Mouse (Mus musculus): ENCODE measurements around the gene Irf2. TPM values are rescaled to one million over a fixed set of nuclear protein-coding genes. Genes with fewer than 3 reads are reported as not detected.

Gene Irf2
- total RNA-seq, 1 experiment = 2.6 TPM

DNA sequence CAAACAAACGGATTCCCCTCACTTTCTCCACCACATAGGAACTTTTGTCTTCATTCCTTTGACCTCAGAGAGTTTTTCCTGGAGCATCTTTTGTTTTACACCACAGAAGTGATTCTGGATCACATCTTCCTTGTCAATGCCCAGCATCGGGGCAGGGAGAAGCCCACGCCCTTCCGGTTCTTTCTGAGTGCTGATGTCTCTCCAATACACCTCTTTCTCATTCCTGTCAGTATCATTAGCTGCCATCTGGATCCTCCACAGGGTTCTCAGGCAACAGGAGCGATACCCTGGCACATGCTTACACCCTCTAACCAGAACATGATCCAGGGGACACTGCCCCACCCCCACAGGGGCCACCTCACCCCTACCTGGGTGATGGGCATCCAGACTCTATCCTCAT is 20.8 kb upstream of the Irf2 start:
- TF ChIP-seq ZNF384 (IDR thresholded peaks at IDR 0.05; ENCODE audit: low read depth, low read length) (0 out of 2 replicates have a peak, but pooled peaks have one; percentile 5), ZC3H11A (IDR thresholded peaks at IDR 0.05; ENCODE audit: borderline replicate concordance, low read depth, low read length) (no peak)
- in situ Hi-C loops (cut with MboI; ENCODE audit: low sequenced_read_pairs in 2 of 2, unreplicated experiment in 2 of 2) = no loop called here
- Histone ChIP-seq H3K9me3 (ENCODE audit: control insufficient read depth, insufficient read depth, low read depth, low read length) (no peaks in the 10 kb centered on the region), H3K4me1 (ENCODE audit: control insufficient read depth in 2 of 2, insufficient read depth in 2 of 2, low read length in 2 of 2, poor library complexity in 1 of 2) (no peaks in the 10 kb centered on the region), H3K4me3 (ENCODE audit: insufficient read depth in 1 of 2, low read depth in 1 of 2, low read length in 2 of 2, poor library complexity in 1 of 2, severe bottlenecking in 1 of 2) (no peak overlapping the region), H3K9ac (ENCODE audit: insufficient read depth, low read depth, low read length, poor library complexity, severe bottlenecking) (no peak overlapping the region), H3K36me3 (ENCODE audit: control insufficient read depth, insufficient read depth, low read length, poor library complexity, severe bottlenecking) (no peaks in the 10 kb centered on the region), H3K27ac (ENCODE audit: insufficient read depth, low read depth, low read length, poor library complexity, severe bottlenecking) (no peak overlapping the region)
- no peak for DNase-seq (ENCODE audit: low read depth, low spot score)

DNA sequence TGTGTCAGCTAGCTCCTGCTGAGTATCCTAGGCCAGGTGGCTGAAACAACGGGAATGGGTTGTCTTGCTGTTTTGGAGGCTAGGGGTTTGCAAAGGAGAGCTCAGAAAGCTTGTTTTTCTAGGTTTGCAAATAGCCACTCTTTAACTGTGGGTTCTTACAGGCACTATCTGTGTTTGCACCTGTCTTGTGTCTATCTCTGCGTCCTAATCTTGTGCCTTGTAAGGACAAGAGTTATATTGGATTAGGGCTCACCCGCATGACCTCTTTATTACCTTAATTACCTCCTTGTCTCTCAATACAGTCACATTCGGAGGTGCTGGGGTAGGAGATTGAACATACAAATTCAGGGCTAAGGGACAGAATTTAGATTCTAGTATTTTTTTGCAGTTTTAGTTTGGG is 18.9 kb upstream of the Irf2 start:
- Histone ChIP-seq H3K9ac (ENCODE audit: insufficient read depth, low read depth, low read length, poor library complexity, severe bottlenecking) (no peak overlapping the region), H3K27ac (ENCODE audit: insufficient read depth, low read depth, low read length, poor library complexity, severe bottlenecking) (no peak overlapping the region), H3K36me3 (ENCODE audit: control insufficient read depth, insufficient read depth, low read length, poor library complexity, severe bottlenecking) (no peaks in the 10 kb centered on the region), H3K4me3 (ENCODE audit: insufficient read depth in 1 of 2, low read depth in 1 of 2, low read length in 2 of 2, poor library complexity in 1 of 2, severe bottlenecking in 1 of 2) (no peak overlapping the region), H3K4me1 (ENCODE audit: control insufficient read depth in 2 of 2, insufficient read depth in 2 of 2, low read length in 2 of 2, poor library complexity in 1 of 2) (no peaks in the 10 kb centered on the region), H3K9me3 (ENCODE audit: control insufficient read depth, insufficient read depth, low read depth, low read length) (no peaks in the 10 kb centered on the region)
- DNase-seq (ENCODE audit: low read depth, low spot score) = no peak
- TF ChIP-seq ZNF384 (IDR thresholded peaks at IDR 0.05; ENCODE audit: low read depth, low read length) (no peak), MAFK (IDR thresholded peaks at IDR 0.05; ENCODE audit: insufficient read depth, low read depth, low read length) (no peak), HCFC1 (IDR thresholded peaks at IDR 0.05; ENCODE audit: borderline replicate concordance, insufficient read depth, low read length) (no peak), CHD2 (IDR thresholded peaks at IDR 0.05; ENCODE audit: low read depth, low read length) (no peak), ZC3H11A (IDR thresholded peaks at IDR 0.05; ENCODE audit: borderline replicate concordance, low read depth, low read length) (no peak)
- in situ Hi-C loops (cut with MboI; ENCODE audit: low sequenced_read_pairs in 2 of 2, unreplicated experiment in 2 of 2) = no loop called here

- Histone ChIP-seq H3K36me3 (ENCODE audit: control insufficient read depth, insufficient read depth, low read length, poor library complexity, severe bottlenecking) (no peaks in the 10 kb centered on the region), H3K27ac (ENCODE audit: insufficient read depth, low read depth, low read length, poor library complexity, severe bottlenecking) (no peak overlapping the region), H3K9me3 (ENCODE audit: control insufficient read depth, insufficient read depth, low read depth, low read length) (no peaks in the 10 kb centered on the region), H3K9ac (ENCODE audit: insufficient read depth, low read depth, low read length, poor library complexity, severe bottlenecking) (no peak overlapping the region), H3K4me3 (ENCODE audit: insufficient read depth in 1 of 2, low read depth in 1 of 2, low read length in 2 of 2, poor library complexity in 1 of 2, severe bottlenecking in 1 of 2) (no peak overlapping the region), H3K4me1 (ENCODE audit: control insufficient read depth in 2 of 2, insufficient read depth in 2 of 2, low read length in 2 of 2, poor library complexity in 1 of 2) (no peaks in the 10 kb centered on the region)
- no peak for TF ChIP-seq ZC3H11A (IDR thresholded peaks at IDR 0.05; ENCODE audit: borderline replicate concordance, low read depth, low read length)
- TF ChIP-seq MAFK (IDR thresholded peaks at IDR 0.05; ENCODE audit: insufficient read depth, low read depth, low read length) = no peak
- TF ChIP-seq CHD2 (IDR thresholded peaks at IDR 0.05; ENCODE audit: low read depth, low read length) = no peak
- no peak for TF ChIP-seq HCFC1 (IDR thresholded peaks at IDR 0.05; ENCODE audit: borderline replicate concordance, insufficient read depth, low read length)
- no peak for TF ChIP-seq ZNF384 (IDR thresholded peaks at IDR 0.05; ENCODE audit: low read depth, low read length)
- in situ Hi-C loops (cut with MboI; ENCODE audit: low sequenced_read_pairs in 2 of 2, unreplicated experiment in 2 of 2) = no loop called here
- DNase-seq (ENCODE audit: low read depth, low spot score) = no peak
These were observed 18.3 kb upstream of the Irf2 start for GRCm38 (mm10) chr8:46721065-46721845.

- no peaks in the 10 kb centered on the region for H3K36me3 ChIP-seq (ENCODE audit: control insufficient read depth, insufficient read depth, low read length, poor library complexity, severe bottlenecking)
- no peaks in the 10 kb centered on the region for H3K9me3 ChIP-seq (ENCODE audit: control insufficient read depth, insufficient read depth, low read depth, low read length)
- in situ Hi-C loops (cut with MboI; ENCODE audit: low sequenced_read_pairs in 2 of 2, unreplicated experiment in 2 of 2) = no loop called here
- H3K9ac ChIP-seq (ENCODE audit: insufficient read depth, low read depth, low read length, poor library complexity, severe bottlenecking) = no peak overlapping the region
- TF ChIP-seq HCFC1 (IDR thresholded peaks at IDR 0.05; ENCODE audit: borderline replicate concordance, insufficient read depth, low read length) = no peak
- no peak for TF ChIP-seq ZC3H11A (IDR thresholded peaks at IDR 0.05; ENCODE audit: borderline replicate concordance, low read depth, low read length)
- TF ChIP-seq CHD2 (IDR thresholded peaks at IDR 0.05; ENCODE audit: low read depth, low read length) = no peak
- no peak for TF ChIP-seq ZNF384 (IDR thresholded peaks at IDR 0.05; ENCODE audit: low read depth, low read length)
- TF ChIP-seq MAFK (IDR thresholded peaks at IDR 0.05; ENCODE audit: insufficient read depth, low read depth, low read length) = no peak
- no peak overlapping the region for H3K4me3 ChIP-seq (ENCODE audit: insufficient read depth in 1 of 2, low read depth in 1 of 2, low read length in 2 of 2, poor library complexity in 1 of 2, severe bottlenecking in 1 of 2)
- H3K4me1 ChIP-seq (ENCODE audit: control insufficient read depth in 2 of 2, insufficient read depth in 2 of 2, low read length in 2 of 2, poor library complexity in 1 of 2) = no peaks in the 10 kb centered on the region
- DNase-seq (ENCODE audit: low read depth, low spot score) = no peak
- no peak overlapping the region for H3K27ac ChIP-seq (ENCODE audit: insufficient read depth, low read depth, low read length, poor library complexity, severe bottlenecking)
These were observed 17.0 kb upstream of the Irf2 start for GRCm38 (mm10) chr8:46722536-46722935.
